Mouse (Mus musculus): ENCODE measurements around the gene Grhl3.

Grhl3 gene

GRCm38 (mm10) chr4:135494521-135495396 lies 78.7 kb downstream of the Grhl3 start, which contains the start of the genes Stpg1 and Nipal3:
Gene Stpg1 (plus strand): TSS chr4:135494790.
Gene Nipal3 (minus strand): TSS chr4:135495038.
- in situ Hi-C loops (cut with MboI, MseI) = loop anchor here (5.0 kb wide), 1 partner anchor 107 kb away; no protein-coding TSS in a partner anchor

GRCm38 (mm10) chr4:135493691-135494520 lies 79.5 kb downstream of the Grhl3 start:
- in situ Hi-C loops (cut with MboI, MseI) = loop anchor here (5.0 kb wide), 1 partner anchor 107 kb away; no protein-coding TSS in a partner anchor

GRCm38 (mm10) chr4:135493271-135493670 lies 80.2 kb downstream of the Grhl3 start:
- in situ Hi-C loops (cut with MboI, MseI) = loop anchor here (5.0 kb wide), 1 partner anchor 106 kb away; no protein-coding TSS in a partner anchor

Measured in T-helper 1 cell (primary cell).